Mouse (Mus musculus) neural tube, embryonic 13.5 days (tissue): ENCODE results near the gene Ccdc40. TPM values are rescaled to one million over a fixed set of nuclear protein-coding genes. Genes with fewer than 3 reads are reported as not detected.
A peak's percentile ranks its signal among the peaks of the same experiment; 100 is the strongest.

Experiments
- ATAC-seq: fragments of 200-750 bp; cut with Nextera tagmentation; 2 replicates; pipeline ENCODE4 v1.8.0; 2017; ENCODE audit warnings: low read depth, mild to moderate bottlenecking, moderate TSS enrichment, moderate library complexity
- H3K27ac ChIP-seq: fragments of 300-500 bp; sonication (generic); replicated peaks from 2 replicates; pipeline ENCODE4 v1.5.1; 2015; ENCODE audit warnings: moderate library complexity, mild to moderate bottlenecking, inconsistent platforms
- H3K27me3 ChIP-seq: fragments of 300-500 bp; sonication (generic); 2 replicates; pipeline ENCODE4 v1.6.1; 2015; ENCODE audit warnings: mild to moderate bottlenecking, inconsistent platforms
- H3K36me3 ChIP-seq: fragments of 300-500 bp; sonication (generic); 2 replicates; pipeline ENCODE4 v1.6.1; 2015; ENCODE audit warnings: mild to moderate bottlenecking, inconsistent platforms
- H3K4me1 ChIP-seq: fragments of 300-500 bp; sonication (generic); replicated peaks from 2 replicates; pipeline ENCODE4 v1.6.1; 2015; ENCODE audit warnings: inconsistent platforms
- H3K4me2 ChIP-seq: fragments of 300-500 bp; sonication (generic); 2 replicates; pipeline ENCODE4 v1.6.1; 2015; ENCODE audit warnings: inconsistent platforms, mild to moderate bottlenecking, moderate library complexity
- H3K4me3 ChIP-seq: fragments of 300-500 bp; sonication (generic); 2 replicates; pipeline ENCODE4 v1.5.1; 2015; ENCODE audit warnings: mild to moderate bottlenecking, inconsistent platforms
- H3K9ac ChIP-seq: fragments of 300-500 bp; sonication (generic); 2 replicates; pipeline ENCODE4 v1.6.1; 2015; ENCODE audit warnings: moderate library complexity, mild to moderate bottlenecking, inconsistent platforms
- H3K9me3 ChIP-seq: fragments of 300-500 bp; sonication (generic); 2 replicates; pipeline ENCODE4 v1.6.1; 2016; ENCODE audit warnings: inconsistent platforms
- WGBS: fragments of 180-500 bp; shearing (Covaris S2); methylation state at CpG from one replicate; pipeline ENCODE4 v1.1.7; 2015; 5-methylcytosine and 5-hydroxymethylcytosine counted together
- polyA plus RNA-seq: library from polyadenylated mRNA; unstranded; fragments of >200 nt; fragmentation: Nextera tagmentation; extraction: Ambion mirVana; gene quantifications from 2 replicates; pipeline ENCODE4 v1.2.1, GENCODE M21; 2015

The Ccdc40 gene
- polyA plus RNA-seq, 1 experiment from 2014 or later = 15.8 TPM

DNA sequence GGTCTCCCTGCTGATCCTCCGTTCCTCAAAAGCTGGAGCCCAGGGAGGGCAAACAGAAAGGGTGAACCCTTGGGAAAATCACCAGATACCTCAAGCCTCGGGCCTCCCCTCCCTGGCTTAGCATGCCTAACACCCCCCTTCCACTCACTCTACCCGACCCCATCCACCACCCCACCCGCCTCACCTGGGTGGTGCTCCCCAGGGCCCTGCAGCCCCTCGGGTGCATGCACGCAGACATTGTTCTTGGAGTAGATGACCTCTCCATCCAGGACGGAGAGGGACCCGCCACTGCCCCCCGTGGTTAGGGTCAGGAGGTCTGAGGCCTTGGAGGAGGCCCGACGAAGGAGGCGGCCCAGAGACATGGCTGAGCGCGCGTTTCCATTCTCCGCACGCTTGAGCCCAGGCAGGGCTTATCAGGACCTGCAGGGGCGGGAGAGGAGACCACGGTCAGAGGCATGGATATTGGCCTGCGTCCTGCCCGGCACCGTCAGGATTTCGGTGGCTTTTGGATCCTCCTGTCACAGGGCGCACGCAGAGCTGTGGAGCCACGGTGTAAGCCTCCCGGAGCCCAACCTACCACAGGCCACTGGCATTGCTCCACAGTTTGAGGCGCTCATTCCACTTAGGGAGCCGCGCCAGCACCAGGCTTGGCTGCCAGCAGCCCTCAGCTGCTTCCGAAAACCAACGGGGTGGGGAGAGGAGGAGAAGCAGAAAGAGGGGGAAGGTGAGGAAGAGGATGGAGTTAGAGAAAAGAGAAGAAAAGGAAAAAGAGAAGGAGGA, 17.9 kb upstream of the Ccdc40 start:
- Histone ChIP-seq H3K9me3 (no peaks in the 10 kb centered on the region), H3K4me2 (no peak overlapping the region), H3K27me3 (no peaks in the 10 kb centered on the region), H3K4me1 (peaks cover 70% of the 10 kb centered on the region), H3K27ac (0 out of 2 replicates have a peak overlapping the region, but pooled peaks have one; percentile 75), H3K9ac (no peak overlapping the region), H3K4me3 (no peak overlapping the region), H3K36me3 (peaks cover 41% of the 10 kb centered on the region)
- WGBS = 76% methylated on average over 32 of the region's 32 CpGs
- no peak for ATAC-seq

DNA sequence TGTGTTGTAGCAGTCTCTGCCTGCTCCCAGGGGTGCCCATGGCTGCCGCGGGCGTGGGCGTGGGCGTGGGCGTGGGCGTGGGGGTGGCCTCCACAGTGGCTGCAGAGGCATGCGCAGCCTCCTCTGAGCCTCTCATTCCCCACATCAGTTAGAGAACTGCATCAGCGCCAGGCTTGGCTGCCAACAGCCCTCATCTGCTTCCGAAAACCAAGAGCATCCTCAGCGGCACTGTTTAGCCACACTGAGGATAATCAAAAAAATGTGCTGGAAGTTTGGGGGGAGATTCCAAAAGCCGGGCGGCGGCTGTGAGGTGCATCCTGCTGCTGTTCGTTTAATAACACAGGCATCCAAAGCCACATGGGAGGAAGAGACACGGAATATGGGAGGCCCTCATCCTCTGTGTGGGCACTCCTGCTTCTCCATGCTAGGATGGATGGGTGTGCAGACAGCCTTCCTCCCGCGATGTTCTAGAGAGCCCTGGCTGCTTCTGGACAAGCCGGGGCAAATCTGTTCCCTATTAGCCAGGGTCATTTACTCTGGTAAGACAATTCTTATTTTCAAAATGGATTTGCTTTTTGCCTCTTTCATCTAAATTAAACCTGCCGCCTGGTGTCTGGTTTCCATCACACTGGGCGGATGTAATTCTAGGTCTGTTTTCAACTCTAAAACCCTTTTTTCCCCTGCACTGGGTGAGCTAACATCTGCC, 16.6 kb upstream of the Ccdc40 start:
- no peaks in the 10 kb centered on the region for H3K9me3 ChIP-seq
- H3K27ac ChIP-seq = no peak overlapping the region
- no peak overlapping the region for H3K4me2 ChIP-seq
- no peak overlapping the region for H3K9ac ChIP-seq
- peaks cover 83% of the 10 kb centered on the region for H3K4me1 ChIP-seq
- WGBS = 88% methylated on average over 21 of the region's 21 CpGs
- ATAC-seq = no peak
- no peak overlapping the region for H3K4me3 ChIP-seq
- H3K27me3 ChIP-seq = no peaks in the 10 kb centered on the region
- H3K36me3 ChIP-seq = peaks cover 37% of the 10 kb centered on the region

DNA sequence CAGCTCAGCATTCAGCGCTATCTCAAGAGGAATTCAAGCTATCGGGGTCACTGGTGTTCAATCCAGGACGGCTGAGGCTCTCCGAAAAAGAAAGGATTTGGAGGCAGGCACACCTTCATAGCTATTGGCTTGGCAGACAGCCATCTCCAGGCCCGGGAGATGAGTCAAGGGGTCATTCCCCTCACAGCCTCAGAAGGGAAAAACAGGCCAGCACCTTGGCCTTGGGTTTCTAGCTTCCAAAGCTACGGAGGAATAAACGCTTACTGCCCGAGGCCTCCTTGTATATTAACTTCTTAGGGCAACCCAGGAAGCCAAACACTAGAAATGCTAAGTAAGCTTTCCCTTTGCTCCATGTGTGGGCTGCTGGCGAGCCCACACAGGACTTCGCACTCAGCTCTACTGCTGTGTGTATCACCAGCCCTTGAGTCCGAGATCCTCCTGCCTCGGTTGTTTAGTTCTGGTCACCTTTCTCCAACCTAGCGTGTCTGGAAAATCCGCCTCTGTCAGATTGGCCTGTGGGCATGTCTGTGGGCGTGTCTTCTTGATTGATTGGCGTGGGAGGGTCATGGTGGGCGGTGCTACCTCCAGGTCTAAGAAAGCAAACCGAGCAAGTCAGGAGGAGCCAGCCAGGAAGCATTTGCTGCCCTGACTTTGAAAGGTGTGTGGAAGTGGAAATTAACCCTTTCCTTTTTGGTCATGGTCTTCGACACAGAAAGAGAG, 15.0 kb upstream of the Ccdc40 start:
- no peak for ATAC-seq
- peaks cover 87% of the 10 kb centered on the region for H3K4me1 ChIP-seq
- WGBS = 58% methylated on average over 19 of the region's 19 CpGs
- H3K9me3 ChIP-seq = no peaks in the 10 kb centered on the region
- no peak overlapping the region; the same call in 1 of the 2 replicates for H3K27ac ChIP-seq
- H3K4me3 ChIP-seq = no peak overlapping the region
- peaks cover 22% of the 10 kb centered on the region for H3K36me3 ChIP-seq
- H3K27me3 ChIP-seq = no peaks in the 10 kb centered on the region
- H3K9ac ChIP-seq = no peak overlapping the region
- H3K4me2 ChIP-seq = no peak overlapping the region

DNA sequence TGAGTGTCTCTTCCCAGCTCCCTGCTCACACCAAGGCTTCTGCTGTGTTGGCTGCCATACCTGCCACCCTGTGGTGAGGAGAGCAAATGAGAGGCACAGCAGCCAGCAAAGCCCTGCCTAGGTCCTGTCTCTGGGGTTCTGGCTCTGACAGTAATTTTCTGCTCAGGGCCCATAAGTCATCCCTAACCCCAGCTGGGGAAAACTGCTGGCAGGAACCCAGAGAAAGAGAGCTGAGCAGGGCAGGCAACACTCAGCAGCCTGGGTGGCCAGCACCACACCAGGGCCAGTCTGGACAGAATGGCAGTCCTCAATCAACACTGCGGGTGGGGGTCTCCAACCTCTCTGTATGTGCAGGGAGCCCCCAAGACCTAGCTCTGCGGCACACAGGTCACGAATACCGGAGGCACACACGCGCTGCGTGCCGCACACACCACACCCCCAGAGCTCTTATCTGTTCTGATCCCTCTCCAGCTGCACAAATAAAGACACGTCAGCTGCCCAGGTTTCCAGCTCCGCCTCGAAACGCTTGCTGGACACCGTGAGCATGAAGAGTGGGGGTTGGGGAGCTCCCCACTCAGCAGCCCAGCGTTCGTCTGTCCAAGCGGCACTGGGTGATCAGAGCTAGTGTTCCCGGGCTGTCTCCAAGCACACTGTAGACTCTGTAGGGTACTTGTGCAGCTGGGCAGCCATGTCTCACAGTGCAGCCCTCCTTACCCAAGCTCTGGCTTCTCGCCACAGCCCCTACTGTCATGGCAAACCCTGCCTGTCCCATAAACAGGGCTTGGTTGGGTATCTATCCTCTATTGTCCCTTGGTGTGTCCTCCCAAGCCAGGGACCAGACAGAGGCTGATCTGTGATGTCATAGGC, 13.1 kb upstream of the Ccdc40 start:
- WGBS = 10% methylated on average over 18 of the region's 18 CpGs
- Histone ChIP-seq H3K9me3 (no peaks in the 10 kb centered on the region), H3K4me2 (peak overlapping the region; percentile 48), H3K27me3 (no peaks in the 10 kb centered on the region), H3K4me1 (peaks cover 85% of the 10 kb centered on the region), H3K36me3 (0 out of 2 replicates have a peak, but pooled peaks cover 3% of the 10 kb centered on the region), H3K9ac (peak overlapping the region; percentile 63), H3K27ac (peak overlapping the region; percentile 96), H3K4me3 (peak overlapping the region; percentile 5; the same call in 1 of the 2 replicates)
- ATAC-seq = peak; percentile 79

DNA sequence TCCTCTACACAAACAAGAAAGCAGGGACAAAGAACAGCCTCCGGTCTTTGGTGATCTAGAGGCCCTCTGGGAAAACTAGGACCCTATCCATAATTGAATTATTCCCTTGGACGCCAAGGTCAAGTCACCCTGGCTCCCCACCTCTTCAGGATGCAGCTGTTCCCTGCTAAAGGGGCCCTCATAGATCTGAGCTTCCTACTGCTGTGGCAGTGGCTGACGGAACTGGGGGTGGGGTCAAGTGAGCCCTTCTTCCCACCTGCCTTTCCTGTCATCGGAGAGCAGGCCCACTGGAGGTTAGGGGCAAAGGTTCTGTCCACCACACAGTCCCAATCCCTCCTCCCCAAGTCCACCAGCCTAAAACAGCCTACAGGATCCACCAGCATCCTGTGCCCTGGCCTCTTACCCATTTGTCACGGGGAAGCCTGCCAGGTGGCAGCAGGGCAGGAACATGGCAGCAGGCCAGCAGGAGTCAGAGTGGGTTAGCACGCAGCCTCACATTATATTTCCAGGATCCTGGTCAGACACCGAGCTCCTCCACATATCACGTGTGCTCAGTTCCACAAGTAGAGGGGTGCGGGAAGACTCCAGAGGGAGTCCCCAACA, 12.4 kb upstream of the Ccdc40 start:
- Histone ChIP-seq H3K9me3 (no peaks in the 10 kb centered on the region), H3K4me2 (peak overlapping the region; percentile 48), H3K27ac (peak overlapping the region; percentile 96), H3K4me1 (peaks cover 85% of the 10 kb centered on the region), H3K27me3 (no peaks in the 10 kb centered on the region), H3K36me3 (no peaks in the 10 kb centered on the region), H3K9ac (peak overlapping the region; percentile 63), H3K4me3 (peak overlapping the region; percentile 5; the same call in 1 of the 2 replicates)
- WGBS = 32% methylated on average over 9 of the region's 9 CpGs
- 0 out of 2 replicates have a peak, but pooled peaks have one; percentile 1 for ATAC-seq

DNA sequence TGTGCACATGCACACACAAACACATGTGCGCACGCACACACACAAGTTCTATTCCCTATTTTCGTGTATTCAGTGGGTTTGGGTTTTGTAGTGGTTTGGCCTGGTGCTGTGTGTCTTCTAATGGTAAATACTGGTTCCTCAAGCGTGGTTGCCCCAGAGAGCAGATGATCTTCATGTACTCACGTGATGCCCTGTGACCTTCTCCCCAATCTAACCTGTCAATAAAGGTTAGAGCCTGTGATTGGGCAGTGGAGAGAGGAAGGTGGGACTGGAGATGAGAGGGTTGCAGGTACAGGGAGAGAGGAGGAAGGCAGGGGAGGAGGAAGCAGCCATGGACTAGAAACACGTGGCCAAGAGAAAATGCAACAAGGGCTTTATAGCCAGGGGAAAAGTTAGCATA, 10.5 kb upstream of the Ccdc40 start:
- WGBS = 93% methylated on average over 6 of the region's 6 CpGs
- no peak overlapping the region for H3K9ac ChIP-seq
- no peaks in the 10 kb centered on the region for H3K27me3 ChIP-seq
- no peak overlapping the region for H3K4me2 ChIP-seq
- H3K9me3 ChIP-seq = no peaks in the 10 kb centered on the region
- no peak overlapping the region for H3K27ac ChIP-seq
- peaks cover 93% of the 10 kb centered on the region for H3K4me1 ChIP-seq
- no peaks in the 10 kb centered on the region for H3K36me3 ChIP-seq
- ATAC-seq = no peak
- no peak overlapping the region for H3K4me3 ChIP-seq

DNA sequence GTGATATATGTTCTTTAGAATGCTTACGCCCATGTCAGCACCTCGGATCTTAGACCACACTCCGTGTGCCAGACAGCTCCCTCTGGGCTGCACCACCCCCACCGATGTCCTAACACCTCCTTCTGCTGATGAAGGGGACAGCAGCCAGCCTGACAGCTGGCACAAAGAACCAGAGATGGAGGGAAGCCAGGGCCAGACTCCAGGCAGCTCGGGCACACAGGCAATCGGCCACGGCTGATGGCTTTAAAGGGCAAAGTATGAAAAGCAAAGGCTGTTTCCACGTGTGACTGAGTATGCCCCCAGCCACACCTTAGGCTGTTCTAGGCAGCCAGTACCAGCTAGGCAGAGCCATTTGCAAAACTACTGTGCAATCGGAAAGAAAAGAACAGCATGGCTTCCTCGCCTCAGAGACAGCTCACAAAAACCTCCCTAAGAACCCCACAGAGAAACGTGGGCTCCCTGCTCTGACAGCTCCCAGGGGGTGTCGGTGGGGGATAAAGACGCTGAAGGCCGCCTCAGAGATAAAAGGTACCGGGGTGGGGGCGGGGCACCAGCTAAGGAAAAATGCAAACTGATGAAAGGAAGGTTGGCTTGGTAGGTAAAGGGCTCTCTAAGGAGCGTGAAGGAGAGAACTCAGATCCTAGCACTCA, 8.4 kb upstream of the Ccdc40 start:
- peak overlapping the region; percentile 49 for H3K9ac ChIP-seq
- ATAC-seq = 0 out of 2 replicates have a peak, but pooled peaks have one; percentile 19
- no peaks in the 10 kb centered on the region for H3K36me3 ChIP-seq
- H3K27ac ChIP-seq = peak overlapping the region; percentile 79
- peaks cover 93% of the 10 kb centered on the region for H3K4me1 ChIP-seq
- no peaks in the 10 kb centered on the region for H3K27me3 ChIP-seq
- H3K9me3 ChIP-seq = no peaks in the 10 kb centered on the region
- H3K4me3 ChIP-seq = no peak overlapping the region
- peak overlapping the region; percentile 36 for H3K4me2 ChIP-seq
- 9% methylated on average over 17 of the region's 17 CpGs for WGBS

DNA sequence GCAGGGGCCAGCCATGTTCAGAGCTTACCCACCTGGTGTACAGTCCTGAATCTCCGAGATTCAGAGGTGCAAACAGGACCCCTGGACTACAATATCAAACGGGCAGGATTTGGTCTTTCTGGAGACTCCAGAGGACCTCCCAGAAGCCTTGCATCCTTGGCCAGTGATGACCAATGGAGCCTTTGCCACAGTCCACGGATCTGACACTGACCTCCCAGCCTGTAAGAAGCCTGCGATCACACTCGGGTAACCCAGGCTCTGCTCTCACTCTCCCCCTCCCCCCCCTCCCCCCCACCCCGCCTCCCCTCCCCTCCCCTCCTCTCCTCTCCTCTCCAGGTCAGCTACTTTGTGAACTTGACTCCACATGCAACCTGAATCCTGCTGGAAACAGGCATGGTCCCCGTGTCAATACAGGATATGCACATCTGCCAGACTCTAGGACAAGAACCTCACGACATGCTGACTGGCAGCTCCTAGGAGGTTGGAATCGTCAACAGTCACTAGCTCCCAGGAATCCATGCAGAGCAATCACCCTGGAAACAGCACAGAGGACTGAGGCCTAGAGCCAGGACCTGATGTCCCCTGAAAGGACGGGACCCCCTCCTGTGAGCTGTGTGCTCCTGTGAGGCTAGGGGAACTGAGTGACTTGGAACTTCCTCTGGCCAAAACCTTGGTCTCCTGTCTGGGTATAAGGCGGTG, 6.4 kb upstream of the Ccdc40 start:
- H3K27me3 ChIP-seq = no peaks in the 10 kb centered on the region
- H3K36me3 ChIP-seq = no peaks in the 10 kb centered on the region
- no peak overlapping the region; the same call in 1 of the 2 replicates for H3K9ac ChIP-seq
- ATAC-seq = no peak
- no peak overlapping the region for H3K27ac ChIP-seq
- H3K9me3 ChIP-seq = no peaks in the 10 kb centered on the region
- H3K4me2 ChIP-seq = no peak overlapping the region
- H3K4me1 ChIP-seq = peaks cover 93% of the 10 kb centered on the region
- no peak overlapping the region for H3K4me3 ChIP-seq
- WGBS = 47% methylated on average over 10 of the region's 11 CpGs

DNA sequence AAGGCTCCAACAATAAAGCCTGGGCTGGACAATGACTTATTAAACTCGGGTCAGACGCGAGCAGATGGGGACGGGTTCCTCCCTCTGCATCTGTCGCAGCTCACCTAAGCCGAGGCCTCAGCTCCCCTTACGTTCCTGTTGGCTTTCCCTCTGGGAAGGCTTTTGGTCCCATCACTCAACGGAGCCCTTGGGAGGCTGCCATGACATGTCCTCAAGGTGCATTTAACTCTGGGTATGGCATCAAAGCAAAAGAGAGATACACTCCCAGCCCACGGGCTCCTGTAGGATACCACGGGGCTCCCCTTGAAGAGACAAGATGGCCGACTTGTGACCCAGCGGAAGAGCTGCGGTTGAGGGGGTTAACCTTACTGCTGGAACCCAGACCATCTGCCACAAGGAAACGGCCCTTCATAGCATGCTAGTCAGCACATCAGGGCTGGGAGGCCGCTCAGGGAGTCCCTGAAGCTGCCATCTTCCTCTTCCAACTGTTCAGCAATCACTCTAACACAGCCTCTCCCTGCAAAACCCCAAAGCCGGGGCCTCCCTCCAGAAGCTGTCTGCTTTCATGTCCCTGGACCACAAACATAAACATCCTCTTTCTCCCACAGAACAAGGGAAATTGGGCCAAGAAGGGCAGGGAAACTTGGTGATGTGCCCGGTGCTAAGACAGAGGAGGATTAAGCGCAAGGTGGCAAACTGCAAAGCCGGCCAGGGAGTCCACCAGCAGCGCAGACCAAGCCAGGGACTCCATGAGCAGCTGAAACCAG, 5.1 kb upstream of the Ccdc40 start:
- peak overlapping the region; percentile 64 for H3K27ac ChIP-seq
- no peak overlapping the region for H3K9ac ChIP-seq
- H3K27me3 ChIP-seq = no peaks in the 10 kb centered on the region
- 73% methylated on average over 20 of the region's 20 CpGs for WGBS
- ATAC-seq = no peak
- H3K4me1 ChIP-seq = peaks cover 90% of the 10 kb centered on the region
- no peaks in the 10 kb centered on the region for H3K9me3 ChIP-seq
- no peak overlapping the region for H3K4me2 ChIP-seq
- H3K4me3 ChIP-seq = no peak overlapping the region
- no peaks in the 10 kb centered on the region for H3K36me3 ChIP-seq

DNA sequence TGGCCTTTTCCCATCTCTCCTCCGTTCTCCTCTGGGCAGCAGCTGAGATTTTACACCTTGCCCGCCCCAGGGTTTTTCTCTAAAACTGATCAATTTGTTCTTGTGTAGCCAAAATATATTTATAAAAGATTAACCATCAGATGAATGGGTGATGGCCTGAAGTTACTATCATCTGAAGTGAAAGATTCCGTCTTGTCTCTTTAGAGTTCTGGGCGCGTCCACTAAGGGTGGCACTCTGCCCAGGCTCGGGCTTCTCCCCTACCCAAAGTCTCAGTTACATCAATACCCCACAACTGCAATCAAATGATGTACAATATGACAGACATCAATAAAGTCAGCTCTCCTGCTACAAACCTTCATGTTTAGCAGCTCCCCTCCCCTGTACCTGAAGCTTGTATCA, 3.4 kb upstream of the Ccdc40 start:
- no peak overlapping the region for H3K4me2 ChIP-seq
- no peak overlapping the region for H3K27ac ChIP-seq
- WGBS = 94% methylated on average over 6 of the region's 6 CpGs
- H3K9ac ChIP-seq = no peak overlapping the region
- ATAC-seq = no peak
- H3K9me3 ChIP-seq = no peaks in the 10 kb centered on the region
- H3K36me3 ChIP-seq = no peaks in the 10 kb centered on the region
- no peaks in the 10 kb centered on the region for H3K27me3 ChIP-seq
- H3K4me1 ChIP-seq = peaks cover 92% of the 10 kb centered on the region
- H3K4me3 ChIP-seq = no peak overlapping the region
